Mouse (Mus musculus) heart, postnatal 0 days (tissue): Measurements from ENCODE around the gene Pik3ap1.

Experiments used
- CTCF ChIP-seq: IDR thresholded peaks from 2 replicates; pipeline ENCODE4 v1.5.1; 2016; ENCODE audit warnings: antibody characterized with exemption, control low read depth, low read depth
- EP300 ChIP-seq: IDR thresholded peaks from 2 replicates; pipeline ENCODE4 v1.6.1; 2016; ENCODE audit warnings: antibody characterized with exemption, low read depth

- TF ChIP-seq EP300 (no peak), CTCF (no peak)
Observed at GRCm38 (mm10) chr19:41262712-41263629, 121.9 kb downstream of the Pik3ap1 start.
